Mouse (Mus musculus): ENCODE measurements around the gene Lin54.

DNA sequence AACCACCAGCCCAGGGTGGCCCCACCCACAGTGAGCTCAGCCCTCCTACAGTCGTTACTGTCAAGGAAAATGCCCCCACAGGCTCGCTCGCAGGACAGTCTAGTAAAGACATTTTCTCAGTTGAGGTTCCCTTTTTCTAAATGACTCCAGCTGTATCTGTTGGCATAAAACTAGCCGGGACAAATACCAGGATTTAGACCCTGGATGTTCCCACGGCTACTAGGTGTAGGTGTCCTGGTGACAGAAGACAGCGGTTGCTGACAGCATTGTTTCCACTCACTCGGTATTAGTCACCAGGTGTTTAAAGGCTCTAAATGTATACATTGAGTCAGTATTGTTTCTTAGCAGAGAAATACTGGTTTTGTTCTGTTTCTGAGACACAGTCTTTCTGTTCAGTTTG lies 35.4 kb upstream of the Lin54 start:
- no peak for TF ChIP-seq CTCF (conservative IDR thresholded peaks at IDR 0.05; ENCODE audit: insufficient read depth, insufficient read length, low read depth, low read length)
- TF ChIP-seq POLR2A (IDR thresholded peaks at IDR 0.05; ENCODE audit: low read depth, low read length), result no peak
